Mouse (Mus musculus) gonadal fat pad, adult 2 months (tissue): ENCODE measurements around the gene Npas1. TPM values are rescaled to one million over a fixed set of nuclear protein-coding genes. Genes with fewer than 3 reads are reported as not detected.

ENCODE experiments used
- DNase-seq: peaks from one replicate; pipeline ENCODE4 v3.0.0-alpha.2; 2012; ENCODE audit warnings: low read depth
- polyA plus RNA-seq: library from polyadenylated mRNA; depleted of rRNA; stranded (reverse); fragments of >200 nt; gene quantifications from 2 replicates; pipeline ENCODE4 v1.2.3, GENCODE M21; 2012; rRNA removed

Gene Npas1
- not detected in 2 replicates for polyA plus RNA-seq

DNA sequence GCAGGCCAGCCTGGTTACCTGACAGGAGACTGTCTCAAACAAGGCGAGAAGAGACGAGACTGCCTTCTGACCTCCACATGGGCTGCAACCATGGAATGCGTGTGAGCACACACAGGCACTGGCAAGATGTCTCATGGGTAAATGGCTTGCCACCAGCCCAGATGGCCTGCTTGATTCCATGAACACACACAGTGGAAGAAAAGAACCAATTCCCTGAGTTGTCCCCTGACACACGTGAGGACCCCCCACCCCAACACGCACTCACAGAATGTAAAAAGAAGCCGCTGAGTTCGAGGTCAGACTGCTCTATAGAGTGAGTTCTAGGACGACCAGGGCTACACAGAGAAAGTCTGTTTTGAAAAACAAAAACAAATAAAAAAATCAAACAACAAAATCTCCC lies at the start of gene Npas1:
Gene Npas1, minus strand, starts transcription at position 101 of the 400 bp plus-strand sequence.
- DNase-seq, result no peak

DNA sequence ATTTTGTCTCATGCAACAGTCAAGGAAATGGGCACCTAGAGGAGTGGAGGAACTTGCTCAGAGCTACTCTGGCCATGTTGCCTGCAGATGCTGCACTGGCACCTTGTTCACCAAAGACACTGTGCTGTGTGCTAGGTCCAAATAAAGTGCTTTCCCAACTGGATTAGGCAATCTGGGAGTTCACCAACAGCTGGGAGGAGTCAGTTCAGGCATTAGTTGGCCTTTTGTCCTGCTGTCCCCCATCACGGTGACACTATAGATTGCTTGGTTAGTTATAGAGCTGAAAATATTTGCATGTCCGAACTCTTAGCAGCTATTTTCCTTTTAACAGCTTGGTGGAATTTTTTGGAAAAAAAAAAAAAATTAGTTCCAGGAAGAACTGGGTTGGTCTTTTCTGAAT lies 48.5 kb upstream of the Npas1 start:
- no peak for DNase-seq

DNA sequence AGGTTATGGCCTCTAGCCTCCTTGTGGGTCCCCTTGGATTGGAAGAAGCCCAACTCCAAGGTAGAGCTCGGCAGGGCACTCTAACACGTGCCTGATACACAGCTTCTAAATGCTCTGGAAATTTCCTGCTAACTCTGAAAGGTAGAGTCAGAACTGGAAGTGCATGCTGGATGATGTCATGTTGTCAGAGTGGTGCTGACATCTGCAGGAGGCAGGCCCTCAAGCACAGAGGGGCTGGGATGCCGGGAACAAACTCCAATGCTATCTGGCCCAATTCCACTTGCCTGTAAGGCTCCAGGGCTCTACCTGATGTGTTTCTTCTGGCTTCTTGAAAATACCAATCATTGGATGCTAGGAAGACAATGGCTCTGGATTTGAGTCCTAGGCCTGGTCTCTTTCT lies 47.9 kb upstream of the Npas1 start:
- DNase-seq, result no peak

DNA sequence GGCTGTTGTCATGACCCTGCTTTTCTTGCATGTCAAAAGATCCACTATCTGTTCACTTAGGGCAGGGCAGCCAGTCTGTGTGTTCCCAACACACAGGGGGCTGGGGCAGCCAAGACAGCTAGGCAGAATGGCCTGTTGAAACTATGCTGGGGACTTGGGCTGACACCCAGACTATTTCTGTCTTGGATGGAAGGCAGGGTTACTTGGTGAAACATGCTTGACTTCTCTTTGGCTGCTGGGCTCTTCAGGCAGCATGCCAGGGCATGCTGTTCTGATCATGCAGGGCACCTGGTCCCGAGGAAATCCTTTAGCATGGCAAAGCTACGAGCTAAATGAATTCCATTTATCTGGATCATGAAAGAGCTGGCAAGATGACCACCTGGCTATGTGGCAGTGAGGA lies 46.8 kb upstream of the Npas1 start:
- no peak for DNase-seq

DNA sequence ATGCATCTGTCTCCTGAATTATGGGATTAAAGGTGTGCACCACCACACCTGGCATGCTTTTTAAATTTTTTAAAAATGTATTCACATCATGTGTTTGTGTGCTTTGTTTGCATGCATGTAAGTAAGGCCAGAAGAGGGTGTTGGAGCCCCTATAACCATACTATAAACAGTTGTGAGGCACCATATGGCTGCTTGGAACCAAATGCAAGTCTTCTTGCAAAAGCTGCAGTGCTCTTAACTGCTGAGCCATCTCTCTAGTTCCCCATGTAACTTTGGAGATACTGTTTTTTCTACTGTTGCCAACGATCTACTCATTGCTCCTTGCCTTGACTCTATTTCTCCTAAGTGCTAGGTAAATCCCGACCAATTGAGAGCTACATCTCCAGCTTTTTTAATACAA lies 41.8 kb upstream of the Npas1 start:
- no peak for DNase-seq

DNA sequence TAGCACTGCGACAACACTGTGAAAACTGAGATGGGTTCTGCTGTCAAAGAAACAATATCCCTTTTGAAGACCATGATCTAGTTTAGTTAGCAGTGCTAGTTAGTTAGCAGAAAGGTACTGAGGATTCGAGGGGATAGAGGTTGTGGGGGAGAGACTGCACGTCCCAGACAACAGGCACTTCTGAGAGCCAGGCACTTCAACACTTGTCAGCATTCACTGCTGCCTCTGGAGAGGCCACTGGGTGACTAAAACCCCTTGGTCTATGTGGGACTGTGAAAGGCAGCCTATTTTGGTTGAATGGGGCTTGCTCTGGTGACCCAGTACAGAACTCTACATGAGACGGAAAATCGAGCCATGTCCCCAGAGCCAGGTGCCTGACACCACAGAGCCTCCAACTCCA lies 39.7 kb upstream of the Npas1 start:
- no peak for DNase-seq

DNA sequence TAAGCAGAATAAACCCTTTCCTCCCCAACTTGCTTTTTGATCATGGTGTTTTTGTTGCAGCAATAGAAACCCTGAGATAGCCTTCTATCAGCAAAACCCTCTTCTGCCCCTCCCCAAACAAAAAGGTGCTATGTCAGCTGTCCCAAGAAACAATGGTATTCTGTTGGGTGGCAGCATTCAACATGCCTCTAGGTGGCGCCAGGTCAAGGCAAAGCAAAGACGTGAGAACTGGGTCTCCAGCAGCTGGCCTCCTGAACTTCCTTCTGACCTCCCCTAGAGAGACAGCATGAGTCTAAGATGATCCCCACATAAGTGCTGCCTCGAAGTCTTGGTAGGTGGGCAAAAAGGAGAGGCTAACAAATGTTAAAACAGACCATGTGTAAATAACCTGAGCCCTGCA lies 29.8 kb upstream of the Npas1 start:
- no peak for DNase-seq

DNA sequence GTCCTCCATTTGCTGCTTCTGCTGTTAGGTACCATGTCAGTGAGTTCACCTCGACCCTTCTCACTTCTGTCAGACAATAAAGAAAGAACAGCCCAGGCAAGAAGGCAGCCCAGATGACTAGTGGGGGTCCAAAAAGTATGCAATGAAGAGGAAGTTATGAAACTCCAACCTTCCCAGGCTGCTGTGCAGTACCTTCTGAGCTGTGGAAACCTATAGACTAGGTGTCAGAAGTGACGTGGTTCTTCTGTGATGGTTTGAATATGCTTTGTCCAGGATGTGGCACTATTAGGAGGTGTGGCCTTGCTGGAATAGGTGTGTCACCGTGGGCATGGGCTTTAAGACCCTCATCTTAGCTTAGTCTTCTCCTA lies 27.7 kb upstream of the Npas1 start:
- DNase-seq, result no peak

DNA sequence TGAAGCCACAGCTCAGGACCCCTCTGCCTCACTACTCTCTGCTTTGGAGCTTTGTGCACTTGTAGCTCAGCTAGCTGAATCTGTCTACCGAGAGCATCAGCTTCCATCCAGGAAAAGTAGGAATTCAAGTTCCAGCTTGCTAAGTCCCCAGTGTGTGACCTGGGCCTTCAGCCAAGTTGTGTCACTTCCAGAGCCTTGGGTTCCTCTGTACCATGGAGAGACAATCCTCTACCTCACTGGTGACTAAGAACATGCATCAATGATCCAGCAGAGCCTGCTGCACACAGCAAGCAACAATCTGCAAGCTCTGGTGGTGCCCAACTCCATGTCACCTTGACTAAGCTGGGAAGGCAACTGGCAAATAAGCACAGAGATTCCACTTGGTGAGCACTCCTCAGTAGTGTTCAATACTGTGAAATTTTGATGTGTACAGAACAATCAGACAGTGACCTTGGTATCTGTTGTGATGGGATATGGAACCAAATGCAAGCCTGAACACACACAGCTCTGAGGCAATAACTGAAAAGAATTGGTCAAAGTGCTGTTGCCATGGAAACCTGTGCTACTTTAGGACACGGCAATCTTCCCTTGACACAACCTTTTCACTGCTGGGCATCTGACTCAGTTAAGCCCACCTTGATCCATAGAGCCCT lies 27.2 kb upstream of the Npas1 start:
- DNase-seq, result no peak

DNA sequence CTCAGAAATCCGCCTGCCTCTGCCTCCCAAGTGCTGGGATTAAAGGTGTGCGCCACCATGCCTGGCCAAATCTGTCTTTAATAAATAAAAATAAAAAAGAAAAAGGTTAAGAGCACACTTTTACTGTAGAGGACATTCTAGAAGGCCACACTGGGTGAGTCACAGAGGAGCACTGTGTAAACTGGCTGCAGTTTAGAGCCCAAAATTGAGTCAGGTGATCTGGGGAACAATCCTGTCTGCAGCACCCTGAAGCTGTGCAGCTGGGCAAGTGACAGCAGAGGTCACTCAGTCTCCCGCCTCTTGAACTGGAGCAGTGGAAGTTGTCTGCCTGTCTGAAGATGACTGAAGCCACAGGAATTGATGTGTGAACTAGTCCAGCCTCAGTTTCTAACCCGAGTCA lies 24.0 kb upstream of the Npas1 start:
- no peak for DNase-seq

DNA sequence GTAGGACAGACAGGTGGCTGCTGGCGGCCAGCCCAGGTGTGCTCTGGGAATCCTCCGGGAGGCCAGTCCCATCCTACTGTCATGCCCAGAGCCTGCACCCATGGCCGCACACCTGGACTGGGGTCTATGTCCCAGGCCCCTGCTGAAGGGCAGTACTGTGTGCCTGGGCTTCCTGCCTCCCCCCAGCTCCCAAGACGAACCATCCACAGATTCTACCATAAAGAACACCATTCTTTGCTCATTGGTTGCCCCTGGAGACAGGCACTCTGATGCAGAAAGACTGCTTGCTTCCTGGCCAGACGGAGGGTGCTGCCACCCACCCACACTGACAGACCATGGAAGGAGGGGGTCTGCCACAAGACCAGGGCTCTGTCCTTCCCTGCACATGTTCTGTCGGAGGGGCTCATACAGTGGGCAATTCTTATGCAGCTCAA lies 22.2 kb upstream of the Npas1 start:
- DNase-seq, result no peak

DNA sequence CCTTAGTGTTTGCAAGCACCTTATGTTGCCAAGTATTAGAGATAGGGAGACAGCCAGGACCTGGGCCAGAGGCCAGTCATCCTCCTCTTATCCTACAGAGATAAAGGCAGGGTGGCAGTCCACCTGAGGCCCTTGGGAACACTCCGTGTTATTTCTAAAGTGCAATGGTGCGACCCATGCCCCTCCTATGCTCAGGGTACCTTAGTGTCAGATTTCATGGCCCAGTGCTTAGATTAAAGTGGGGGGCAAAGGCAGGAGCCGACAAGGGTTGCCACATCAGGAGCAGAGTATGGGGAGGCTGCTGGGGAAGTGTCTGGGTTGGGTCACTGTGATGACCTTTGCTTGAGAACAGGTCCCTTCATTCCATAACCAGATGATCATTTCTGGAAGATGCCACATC lies 18.7 kb upstream of the Npas1 start:
- DNase-seq, result no peak

DNA sequence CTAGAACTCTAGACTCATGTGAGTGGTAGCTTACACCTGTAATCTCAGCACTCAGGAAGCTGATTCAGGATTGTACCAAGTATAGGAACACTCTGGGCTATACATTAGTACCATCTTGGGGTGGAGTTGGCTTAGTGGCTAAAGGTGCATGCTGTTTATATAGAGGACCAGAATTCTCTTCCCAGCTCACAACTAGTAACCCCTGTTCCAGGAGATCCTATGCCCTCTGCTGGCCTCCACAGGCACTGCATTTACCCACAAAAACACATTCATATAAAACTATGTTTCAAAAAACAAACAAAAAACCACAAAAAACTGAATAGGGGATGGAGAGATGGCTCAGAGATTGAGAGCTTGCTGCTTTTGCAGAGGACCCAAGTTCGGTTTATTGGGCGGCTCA lies 15.8 kb upstream of the Npas1 start:
- DNase-seq, result no peak

DNA sequence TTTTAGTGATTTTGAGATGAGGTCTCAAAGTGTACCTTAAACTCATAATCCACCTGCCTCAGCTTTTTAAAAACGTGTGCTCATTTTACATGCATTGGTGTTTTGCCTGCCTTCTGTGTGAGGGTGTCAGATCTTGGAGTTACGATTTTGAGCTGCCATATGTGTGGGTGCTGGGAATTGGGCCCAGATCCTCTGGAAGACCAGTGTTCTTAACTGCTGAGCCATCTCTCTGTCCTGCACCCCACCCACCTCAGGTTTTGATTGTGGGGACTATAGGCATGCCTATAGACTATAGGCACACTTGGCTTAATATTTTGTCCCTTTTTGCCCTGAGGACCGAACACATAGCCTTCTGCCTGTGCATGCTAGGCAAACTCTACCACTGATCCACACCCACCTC lies 14.7 kb upstream of the Npas1 start:
- no peak for DNase-seq

DNA sequence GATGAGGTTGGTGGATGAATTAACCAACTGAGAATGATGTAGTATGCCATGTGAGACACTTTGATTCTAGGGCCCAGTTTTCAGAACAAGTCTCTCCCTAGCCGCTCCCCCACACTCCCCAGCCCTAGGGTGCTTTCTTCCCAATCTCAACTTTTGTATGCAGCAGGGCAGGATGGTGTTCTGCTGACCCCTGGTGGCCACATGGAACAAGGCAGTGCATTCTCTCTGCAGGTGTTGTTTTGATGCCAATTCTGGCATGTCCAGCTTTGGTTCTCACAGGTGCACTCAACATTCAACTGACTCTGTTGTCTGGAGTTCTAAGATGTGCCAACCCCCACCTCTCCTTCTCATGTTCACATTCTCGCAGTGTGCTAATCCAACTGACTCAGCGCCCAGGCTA lies 14.2 kb upstream of the Npas1 start:
- no peak for DNase-seq

DNA sequence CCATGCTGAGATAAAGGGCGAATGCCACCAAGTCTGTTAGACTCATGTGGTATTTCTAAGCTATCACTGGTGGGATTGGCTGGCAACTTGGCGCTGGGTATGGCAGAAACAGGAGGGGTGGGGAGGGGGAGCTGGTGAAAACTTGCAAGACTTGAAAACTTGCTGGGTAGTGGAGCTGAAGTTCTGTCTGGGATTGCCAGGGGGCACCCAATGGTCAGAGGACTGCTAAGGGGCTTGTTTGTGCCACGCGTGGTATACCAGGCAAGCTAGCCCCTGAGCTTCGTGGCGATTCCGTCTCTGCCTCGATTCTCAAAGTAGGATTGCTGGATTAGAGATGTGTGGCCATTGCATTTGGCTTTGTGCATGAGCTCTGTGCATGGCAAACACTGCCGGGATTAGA lies 12.4 kb upstream of the Npas1 start:
- no peak for DNase-seq

DNA sequence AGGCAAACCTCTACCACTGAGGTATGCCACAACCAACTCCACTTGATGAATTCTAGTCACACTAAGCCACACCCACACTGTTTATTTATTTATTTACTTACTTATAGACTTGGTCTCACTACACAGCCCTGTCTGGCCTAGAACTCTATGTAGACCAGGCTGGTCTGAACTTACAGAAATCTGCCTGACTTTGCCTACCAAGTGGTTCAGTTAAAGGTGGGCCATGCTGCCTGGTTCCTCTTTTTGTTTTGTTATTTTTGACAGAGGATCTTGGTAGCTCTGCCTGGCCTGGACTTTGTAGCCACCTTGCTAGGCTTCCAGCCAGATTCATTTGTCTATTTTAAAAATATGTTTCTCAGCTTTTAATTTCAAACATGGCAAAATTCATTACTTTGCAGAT lies 11.3 kb upstream of the Npas1 start:
- no peak for DNase-seq

DNA sequence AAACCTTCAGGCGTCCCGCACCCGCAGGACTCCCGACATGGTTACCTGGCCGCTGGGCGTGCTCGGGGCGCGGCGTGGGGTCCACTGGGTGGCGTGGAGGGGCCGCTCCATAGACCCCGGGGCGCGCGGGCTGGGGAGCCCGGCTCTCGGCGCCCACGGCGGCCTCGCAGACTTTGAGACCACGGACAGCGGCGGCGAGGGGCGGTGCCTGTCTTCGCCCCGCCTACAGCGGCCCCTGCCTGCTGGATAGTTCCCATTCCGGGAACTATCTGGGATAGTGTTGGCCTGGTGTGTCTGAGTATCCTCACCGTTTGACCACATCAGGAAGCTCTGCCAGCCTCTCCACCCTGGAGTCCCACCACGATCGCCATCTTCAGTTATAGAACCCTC lies 933 bp downstream of the Npas1 start:
- no peak for DNase-seq

DNA sequence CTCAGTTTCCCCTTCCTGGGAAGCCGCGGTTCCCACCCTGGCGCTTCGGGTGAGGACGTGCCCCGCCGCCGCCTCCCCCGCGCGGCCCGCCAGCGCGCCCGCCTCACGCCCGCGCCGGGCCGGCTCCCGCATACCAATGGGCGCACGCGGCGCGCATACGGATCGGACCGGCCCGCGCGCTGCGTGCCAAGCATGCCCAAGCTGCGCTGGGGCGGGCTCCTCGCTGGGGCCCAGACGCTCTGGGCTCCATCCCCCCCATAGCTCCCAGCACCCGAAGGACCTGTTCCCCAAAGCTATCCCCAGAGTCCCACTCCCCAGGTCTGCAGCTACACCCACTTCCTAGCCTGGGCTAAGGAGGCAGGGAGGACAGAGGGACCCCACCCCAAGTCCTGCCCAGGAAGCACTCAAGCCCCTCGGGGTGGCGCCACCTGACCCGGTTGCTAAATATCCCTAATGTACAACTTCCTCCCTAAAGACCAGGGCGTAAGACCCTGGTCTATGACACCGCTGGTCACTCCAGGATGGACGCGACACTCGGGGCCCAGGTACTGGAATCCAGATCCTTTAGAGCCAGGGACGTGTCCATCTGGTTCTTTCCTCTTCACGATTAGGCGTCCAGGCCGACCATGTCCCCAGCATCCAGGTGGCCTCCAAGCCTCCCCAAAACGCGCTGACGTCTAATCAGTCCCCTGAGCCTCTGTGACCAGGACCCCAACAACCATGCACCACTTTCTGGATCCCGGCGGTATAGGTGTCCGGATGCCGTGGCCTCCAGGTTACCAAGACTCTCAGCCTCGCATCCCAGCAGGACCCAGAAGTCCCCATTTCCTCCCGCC lies 1.5 kb downstream of the Npas1 start:
- DNase-seq, result no peak

DNA sequence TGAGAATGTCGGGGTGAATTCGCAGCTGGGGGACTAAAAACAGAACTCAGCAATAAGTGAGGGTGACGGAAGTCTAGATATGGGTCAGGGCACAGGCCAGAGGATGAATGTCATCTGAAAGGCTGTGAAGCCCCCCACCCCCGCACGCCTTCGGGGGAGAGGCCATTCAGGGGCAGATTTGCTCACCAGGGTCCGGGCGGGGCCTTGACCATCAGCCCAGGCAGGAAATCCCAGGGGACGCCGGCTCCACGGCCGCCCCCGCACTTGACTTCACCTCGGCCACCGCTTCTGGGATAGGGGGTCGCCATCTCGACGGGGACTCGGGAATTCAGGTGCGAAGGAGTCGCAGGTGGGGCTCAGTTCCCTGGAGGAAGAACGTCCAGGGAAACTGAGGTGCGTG lies 2.2 kb downstream of the Npas1 start:
- no peak for DNase-seq

DNA sequence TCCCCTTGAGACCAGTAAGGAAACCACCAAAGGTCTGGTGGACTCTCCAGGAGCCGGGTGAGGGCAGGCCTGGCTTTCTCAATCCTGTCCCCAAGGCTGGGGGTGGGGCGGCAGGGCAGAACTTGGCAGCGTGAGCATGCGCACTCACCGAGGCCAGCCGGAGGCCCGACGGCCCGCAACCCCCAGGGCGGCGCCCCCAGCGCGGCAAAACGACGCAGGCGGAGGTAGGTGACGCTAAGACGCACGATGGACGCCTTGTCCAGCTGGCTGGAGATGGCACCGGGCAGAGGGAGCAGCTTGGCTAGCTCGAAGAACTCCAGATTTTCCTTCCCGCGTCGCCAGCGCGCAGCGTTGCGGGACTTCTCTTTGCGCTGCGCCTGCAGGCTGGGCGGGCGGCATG lies 3.1 kb downstream of the Npas1 start:
- DNase-seq, result no peak

DNA sequence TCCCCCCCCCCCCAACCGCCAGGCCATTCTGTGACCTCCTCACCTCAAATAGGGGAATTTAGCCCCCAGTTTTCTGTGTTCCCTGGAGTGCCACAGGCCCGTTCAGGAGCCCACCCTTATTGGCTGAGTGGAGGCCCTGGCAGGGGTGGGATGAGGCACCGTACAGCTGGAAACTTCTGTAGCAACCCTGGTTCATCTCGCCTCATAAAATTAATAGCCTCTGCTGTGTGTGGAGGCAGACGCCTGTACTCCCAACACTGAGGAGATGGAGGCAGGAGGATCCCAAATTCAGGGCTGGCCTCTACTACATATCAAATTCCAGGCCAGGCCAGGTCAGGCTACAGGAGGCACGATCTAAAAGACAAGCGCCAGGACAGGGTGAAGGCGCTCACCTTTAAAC lies 3.7 kb downstream of the Npas1 start:
- DNase-seq, result no peak

DNA sequence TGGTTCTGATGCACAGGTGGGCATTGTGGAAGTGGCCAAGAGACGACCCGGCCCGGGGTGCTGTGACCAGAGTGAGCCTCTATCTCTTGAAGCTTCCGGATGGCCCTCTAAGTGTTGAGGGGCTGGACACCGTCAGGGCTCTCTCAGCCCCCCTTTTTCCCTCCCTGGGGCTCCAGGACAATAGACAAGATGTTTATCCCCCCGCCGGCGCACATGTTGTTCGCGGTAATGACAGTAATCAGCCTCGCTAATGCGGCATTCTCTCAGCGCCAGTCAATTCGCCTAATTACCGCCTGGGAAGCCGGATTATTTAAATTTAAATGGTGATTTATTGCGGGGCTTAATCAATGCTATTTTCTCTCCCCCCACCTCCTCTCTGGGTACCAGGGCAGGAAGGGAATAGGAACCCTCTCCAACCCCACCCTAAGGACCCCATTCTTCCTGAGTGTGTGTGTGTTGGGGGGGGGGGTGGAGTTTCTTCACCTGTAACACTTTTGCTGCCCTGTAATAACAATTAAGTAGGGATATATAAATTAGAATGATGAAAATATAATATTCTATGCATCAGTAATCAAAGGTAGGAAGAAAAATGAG lies 5.3 kb downstream of the Npas1 start:
- no peak for DNase-seq
